Mouse (Mus musculus): ENCODE data around the gene Sult4a1.
A peak's percentile ranks its signal among the peaks of the same experiment; 100 is the strongest.

The Sult4a1 gene

GRCm38 (mm10) chr15:84096051-84096450 is 9.5 kb downstream of the Sult4a1 start:
- no peak for DNase-seq (ENCODE audit: low read depth, low spot score)

- no peak for DNase-seq (ENCODE audit: low read depth, low spot score)
These were observed 10.6 kb downstream of the Sult4a1 start for GRCm38 (mm10) chr15:84094921-84095320.

- no peak for DNase-seq (ENCODE audit: low read depth, low spot score)
These were observed 18.8 kb downstream of the Sult4a1 start for GRCm38 (mm10) chr15:84086775-84087174.

GRCm38 (mm10) chr15:84086364-84086763 is 19.2 kb downstream of the Sult4a1 start:
- no peak for DNase-seq (ENCODE audit: low read depth, low spot score)

GRCm38 (mm10) chr15:84080069-84080468 is 25.5 kb downstream of the Sult4a1 start:
- DNase-seq (ENCODE audit: low read depth, low spot score), result no peak

GRCm38 (mm10) chr15:84079519-84079918 is 26.0 kb downstream of the Sult4a1 start:
- no peak for DNase-seq (ENCODE audit: low read depth, low spot score)

- DNase-seq (ENCODE audit: low read depth, low spot score), result no peak
These were observed 26.9 kb downstream of the Sult4a1 start for GRCm38 (mm10) chr15:84078667-84079066.

- no peak for DNase-seq (ENCODE audit: low read depth, low spot score)
These were observed 28.4 kb downstream of the Sult4a1 start for GRCm38 (mm10) chr15:84077151-84077550.

- no peak for DNase-seq (ENCODE audit: low read depth, low spot score)
These were observed 30.8 kb downstream of the Sult4a1 start for GRCm38 (mm10) chr15:84074705-84075185.

GRCm38 (mm10) chr15:84073911-84074704 is 31.4 kb downstream of the Sult4a1 start:
- peak; percentile 64 for DNase-seq (ENCODE audit: low read depth, low spot score)

GRCm38 (mm10) chr15:84073058-84073457 is 32.5 kb downstream of the Sult4a1 start:
- no peak for DNase-seq (ENCODE audit: low read depth, low spot score)

- DNase-seq (ENCODE audit: low read depth, low spot score), result peak; percentile 72
These were observed 33.3 kb downstream of the Sult4a1 start for GRCm38 (mm10) chr15:84072226-84072625.

GRCm38 (mm10) chr15:84070116-84070676 is 35.4 kb downstream of the Sult4a1 start:
- no peak for DNase-seq (ENCODE audit: low read depth, low spot score)

- no peak for DNase-seq (ENCODE audit: low read depth, low spot score)
These were observed 36.0 kb downstream of the Sult4a1 start for GRCm38 (mm10) chr15:84069455-84070050.

GRCm38 (mm10) chr15:84065701-84066100 is 39.9 kb downstream of the Sult4a1 start:
- DNase-seq (ENCODE audit: low read depth, low spot score), result no peak

GRCm38 (mm10) chr15:84065140-84065539 is 40.4 kb downstream of the Sult4a1 start, which contains the start of gene Efcab6:
Gene Efcab6, minus strand, starts transcription at chr15:84065379.
- no peak for DNase-seq (ENCODE audit: low read depth, low spot score)

GRCm38 (mm10) chr15:84058841-84059240 is 46.7 kb downstream of the Sult4a1 start:
- no peak for DNase-seq (ENCODE audit: low read depth, low spot score)

GRCm38 (mm10) chr15:84056083-84056482 is 49.5 kb downstream of the Sult4a1 start:
- DNase-seq (ENCODE audit: low read depth, low spot score), result no peak

GRCm38 (mm10) chr15:84053859-84054258 is 51.7 kb downstream of the Sult4a1 start:
- peak; percentile 66 for DNase-seq (ENCODE audit: low read depth, low spot score)

GRCm38 (mm10) chr15:84053240-84053639 is 52.3 kb downstream of the Sult4a1 start:
- DNase-seq (ENCODE audit: low read depth, low spot score), result no peak

GRCm38 (mm10) chr15:84052390-84052789 is 53.2 kb downstream of the Sult4a1 start:
- DNase-seq (ENCODE audit: low read depth, low spot score), result no peak

- no peak for DNase-seq (ENCODE audit: low read depth, low spot score)
These were observed 56.0 kb downstream of the Sult4a1 start for GRCm38 (mm10) chr15:84049570-84049969.

GRCm38 (mm10) chr15:84045562-84045961 is 60.0 kb downstream of the Sult4a1 start:
- DNase-seq (ENCODE audit: low read depth, low spot score), result no peak

Data from retina, postnatal 7 days (tissue).